Mouse (Mus musculus): ENCODE measurements at regions not wholly inside any gene's neighbourhood (a gene's known extent, or its start where the extent isn't known, plus 50 kb on each side); places are given as distances from the start of the nearest gene placed in this dataset.
"Not testable (repeated sequence)": the region's sequence is repeated elsewhere in the genome, so short reads cannot be mapped to it uniquely, and the experiment has no call there.

- DNase-seq (no peak), ATAC-seq (ENCODE audit: insufficient read depth) (no peak)
- 83% methylated on average over 4 of the region's 4 CpGs for WGBS
- Histone ChIP-seq H3K4me2 (no peak overlapping the region), H3K9ac (no peak overlapping the region), H3K27ac (ENCODE audit: low read depth) (no peak overlapping the region), H3K4me1 (ENCODE audit: insufficient read depth) (no peaks in the 10 kb centered on the region), H3K4me3 (ENCODE audit: low read depth, low read length) (no peak overlapping the region), H3K9me3 (ENCODE audit: low read depth, low read length) (no peaks in the 10 kb centered on the region), H3K27me3 (ENCODE audit: insufficient read depth, low read length) (no peaks in the 10 kb centered on the region), H3K36me3 (ENCODE audit: insufficient read depth) (no peaks in the 10 kb centered on the region)
- TF ChIP-seq CTCF (IDR thresholded peaks at IDR 0.05; ENCODE audit: low read depth) = no peak
Measured at GRCm38 (mm10) chr13:102022757-102023156, 254.7 kb upstream of the Pik3r1 start.

GRCm38 (mm10) chr13:102023624-102024023 is 255.6 kb upstream of the Pik3r1 start:
- Histone ChIP-seq H3K9me3 (ENCODE audit: low read depth, low read length) (no peaks in the 10 kb centered on the region), H3K36me3 (ENCODE audit: insufficient read depth) (no peaks in the 10 kb centered on the region), H3K4me2 (no peak overlapping the region), H3K4me3 (ENCODE audit: low read depth, low read length) (no peak overlapping the region), H3K27me3 (ENCODE audit: insufficient read depth, low read length) (no peaks in the 10 kb centered on the region), H3K27ac (ENCODE audit: low read depth) (no peak overlapping the region), H3K4me1 (ENCODE audit: insufficient read depth) (no peaks in the 10 kb centered on the region), H3K9ac (no peak overlapping the region)
- DNase-seq (no peak), ATAC-seq (ENCODE audit: insufficient read depth) (no peak)
- TF ChIP-seq CTCF (IDR thresholded peaks at IDR 0.05; ENCODE audit: low read depth) = no peak
- 92% methylated on average over 1 of the region's 1 CpGs for WGBS

- H3K27me3 ChIP-seq (ENCODE audit: insufficient read depth, low read length) = no peaks in the 10 kb centered on the region
- no peak overlapping the region for H3K27ac ChIP-seq (ENCODE audit: low read depth)
- DNase-seq (no peak), ATAC-seq (ENCODE audit: insufficient read depth) (no peak)
- H3K4me3 ChIP-seq (ENCODE audit: low read depth, low read length) = no peak overlapping the region
- H3K4me2 ChIP-seq = no peak overlapping the region
- H3K9me3 ChIP-seq (ENCODE audit: low read depth, low read length) = no peaks in the 10 kb centered on the region
- 81% methylated on average over 3 of the region's 3 CpGs for WGBS
- TF ChIP-seq CTCF (IDR thresholded peaks at IDR 0.05; ENCODE audit: low read depth) = no peak
- H3K4me1 ChIP-seq (ENCODE audit: insufficient read depth) = no peaks in the 10 kb centered on the region
- no peaks in the 10 kb centered on the region for H3K36me3 ChIP-seq (ENCODE audit: insufficient read depth)
- H3K9ac ChIP-seq = no peak overlapping the region
Measured at GRCm38 (mm10) chr13:102025138-102025537, 257.1 kb upstream of the Pik3r1 start.

GRCm38 (mm10) chr13:102025547-102025946 is 257.5 kb upstream of the Pik3r1 start:
- not testable (repeated sequence) for H3K9ac ChIP-seq; H3K4me1 ChIP-seq (ENCODE audit: insufficient read depth); H3K9me3 ChIP-seq (ENCODE audit: low read depth, low read length); H3K27ac ChIP-seq (ENCODE audit: low read depth); DNase-seq; ATAC-seq (ENCODE audit: insufficient read depth); H3K27me3 ChIP-seq (ENCODE audit: insufficient read depth, low read length); H3K36me3 ChIP-seq (ENCODE audit: insufficient read depth); H3K4me2 ChIP-seq; H3K4me3 ChIP-seq (ENCODE audit: low read depth, low read length)
- 81% methylated on average over 2 of the region's 2 CpGs for WGBS

- H3K9ac ChIP-seq = no peak overlapping the region
- WGBS = 70% methylated on average over 4 of the region's 4 CpGs
- no peaks in the 10 kb centered on the region for H3K27me3 ChIP-seq (ENCODE audit: insufficient read depth, low read length)
- no peaks in the 10 kb centered on the region for H3K9me3 ChIP-seq (ENCODE audit: low read depth, low read length)
- no peak overlapping the region for H3K4me3 ChIP-seq (ENCODE audit: low read depth, low read length)
- no peak overlapping the region for H3K27ac ChIP-seq (ENCODE audit: low read depth)
- no peaks in the 10 kb centered on the region for H3K36me3 ChIP-seq (ENCODE audit: insufficient read depth)
- H3K4me2 ChIP-seq = no peak overlapping the region
- DNase-seq (no peak), ATAC-seq (ENCODE audit: insufficient read depth) (no peak)
- no peaks in the 10 kb centered on the region for H3K4me1 ChIP-seq (ENCODE audit: insufficient read depth)
- TF ChIP-seq CTCF (IDR thresholded peaks at IDR 0.05; ENCODE audit: low read depth) = no peak
Measured at GRCm38 (mm10) chr13:102031416-102031815, 263.4 kb upstream of the Pik3r1 start.

- DNase-seq = peak; percentile 18
- no peak for TF ChIP-seq CTCF (IDR thresholded peaks at IDR 0.05; ENCODE audit: low read depth)
- no peak overlapping the region for H3K27ac ChIP-seq (ENCODE audit: low read depth)
- no peaks in the 10 kb centered on the region for H3K27me3 ChIP-seq (ENCODE audit: insufficient read depth, low read length)
- no peak overlapping the region for H3K4me2 ChIP-seq
- no peak overlapping the region for H3K4me3 ChIP-seq (ENCODE audit: low read depth, low read length)
- 0 out of 2 replicates have a peak, but pooled peaks have one; percentile 35 for ATAC-seq (ENCODE audit: insufficient read depth)
- H3K4me1 ChIP-seq (ENCODE audit: insufficient read depth) = no peaks in the 10 kb centered on the region
- H3K9ac ChIP-seq = no peak overlapping the region
- no peaks in the 10 kb centered on the region for H3K9me3 ChIP-seq (ENCODE audit: low read depth, low read length)
- H3K36me3 ChIP-seq (ENCODE audit: insufficient read depth) = no peaks in the 10 kb centered on the region
- 32% methylated on average over 4 of the region's 4 CpGs for WGBS
Measured at GRCm38 (mm10) chr13:102034484-102034883, 266.5 kb upstream of the Pik3r1 start.

GRCm38 (mm10) chr13:102036001-102036400 is 268.0 kb upstream of the Pik3r1 start:
- 64% methylated on average over 5 of the region's 5 CpGs for WGBS
- H3K9me3 ChIP-seq (ENCODE audit: low read depth, low read length) = no peaks in the 10 kb centered on the region
- ATAC-seq (ENCODE audit: insufficient read depth) = no peak

More at GRCm38 (mm10) chr13:102036001-102036400, 268.0 kb upstream of the Pik3r1 start:
- no peak overlapping the region for H3K9ac ChIP-seq
- H3K27ac ChIP-seq (ENCODE audit: low read depth) = no peak overlapping the region
- no peak overlapping the region for H3K4me2 ChIP-seq
- H3K4me1 ChIP-seq (ENCODE audit: insufficient read depth) = no peaks in the 10 kb centered on the region
- DNase-seq = no peak
- no peak for TF ChIP-seq CTCF (IDR thresholded peaks at IDR 0.05; ENCODE audit: low read depth)
- no peak overlapping the region for H3K4me3 ChIP-seq (ENCODE audit: low read depth, low read length)
- H3K27me3 ChIP-seq (ENCODE audit: insufficient read depth, low read length) = no peaks in the 10 kb centered on the region
- H3K36me3 ChIP-seq (ENCODE audit: insufficient read depth) = no peaks in the 10 kb centered on the region

Data from lung, embryonic 14.5 days (tissue).